In genomic region chr13:90962836-90963760, GRCm38 (mm10) we compare ENCODE assay signal across 22 mouse cellular contexts. TPM values are rescaled to one million over a fixed set of nuclear protein-coding genes. Genes with fewer than 3 reads are reported as not detected.
A peak's percentile ranks its signal among the peaks of the same experiment; 100 is the strongest.
DNase-seq lines count a peak whose midpoint lies in the region; ATAC-seq and TF ChIP-seq lines count a peak whose summit lies in the region.
"Had no signal": no experiment of that assay in that cellular context is flagged by ENCODE, and none has a peak within 500 bp of the region (broad histone marks: within the 10 kb centered on the region; RNA-seq: fewer than 3 reads in every experiment).

No protein-coding gene starts in this region.

- no peak for TF ChIP-seq POLR2A in kidney, adult 2 months (IDR thresholded peaks at IDR 0.05; ENCODE audit: low read depth, low read length)

- no peak overlapping the region for H3K9ac ChIP-seq in kidney, embryonic 16.5 days (replicated peaks; ENCODE audit: low read length)
- H3K9ac ChIP-seq: heart, embryonic 12.5 days; hindbrain, embryonic 15.5 days; limb, embryonic 12.5 days; liver, embryonic 14.5 days; midbrain, embryonic 12.5 days; neural tube, embryonic 13.5 days had no signal

- WGBS in kidney, embryonic 16.5 days, result 67% methylated on average over 10 of the region's 10 CpGs
- 50% methylated on average over 10 of the region's 10 CpGs for WGBS in kidney, adult 2 months

- no peak for TF ChIP-seq CTCF in kidney, adult 2 months (conservative IDR thresholded peaks at IDR 0.05; ENCODE audit: insufficient read depth, insufficient read length, low read depth, low read length)

- no peak overlapping the region for H3K27ac ChIP-seq in kidney, embryonic 16.5 days (ENCODE audit: low read length)
- peak overlapping the region; percentile 99 for H3K27ac ChIP-seq in kidney, adult 2 months (ENCODE audit: insufficient read depth, low read depth, low read length)
- H3K27ac ChIP-seq: hindbrain, embryonic 15.5 days; limb, embryonic 12.5 days; liver, embryonic 14.5 days; midbrain, embryonic 12.5 days; neural tube, embryonic 13.5 days had no signal

- ATAC-seq in kidney, embryonic 16.5 days (ENCODE audit: low FRiP score, low TSS enrichment), result no peak
- ATAC-seq: forebrain, embryonic 16.5 days; lung, postnatal 0 days had no signal

- no peaks in the 10 kb centered on the region for H3K36me3 ChIP-seq in kidney, embryonic 16.5 days (ENCODE audit: insufficient read depth, low read length)
- H3K36me3 ChIP-seq in kidney, adult 2 months (ENCODE audit: control insufficient read depth, insufficient read depth, low read length), result no peaks in the 10 kb centered on the region
- H3K36me3 ChIP-seq: heart, embryonic 12.5 days; hindbrain, embryonic 15.5 days; limb, embryonic 12.5 days; midbrain, embryonic 12.5 days; neural tube, embryonic 13.5 days had no signal

- 0 out of 2 replicates have a peak, but pooled peaks cover 3% of the 10 kb centered on the region for H3K4me1 ChIP-seq in kidney, embryonic 16.5 days (ENCODE audit: insufficient read depth, low read length)
- H3K4me1 ChIP-seq in kidney, adult 2 months (ENCODE audit: control insufficient read depth, insufficient read depth, low read length), result peaks cover 10% of the 10 kb centered on the region; the same call in 1 of the 2 replicates
- H3K4me1 ChIP-seq: neural tube, embryonic 13.5 days had no signal

- no peaks in the 10 kb centered on the region for H3K9me3 ChIP-seq in kidney, embryonic 16.5 days (ENCODE audit: low read length)
- H3K9me3 ChIP-seq: heart, embryonic 12.5 days; hindbrain, embryonic 15.5 days; limb, embryonic 12.5 days; midbrain, embryonic 12.5 days; neural tube, embryonic 13.5 days had no signal

- H3K4me2 ChIP-seq in kidney, embryonic 16.5 days (replicated peaks; ENCODE audit: low read depth, low read length), result no peak overlapping the region
- H3K4me2 ChIP-seq: heart, embryonic 12.5 days; hindbrain, embryonic 15.5 days; limb, embryonic 12.5 days; midbrain, embryonic 12.5 days; neural tube, embryonic 13.5 days had no signal

- no peak overlapping the region for H3K4me3 ChIP-seq in kidney, embryonic 16.5 days (ENCODE audit: low read length)
- no peak overlapping the region for H3K4me3 ChIP-seq in kidney, adult 2 months (ENCODE audit: insufficient read depth, low read depth, low read length)
- H3K4me3 ChIP-seq: heart, embryonic 12.5 days; hindbrain, embryonic 15.5 days; limb, embryonic 12.5 days; midbrain, embryonic 12.5 days; neural tube, embryonic 13.5 days had no signal

- H3K27me3 ChIP-seq in kidney, embryonic 16.5 days (ENCODE audit: insufficient read depth, low read length), result no peaks in the 10 kb centered on the region
- no peaks in the 10 kb centered on the region for H3K27me3 ChIP-seq in kidney, adult 2 months (replicated peaks; ENCODE audit: control insufficient read depth, insufficient read depth, low read length)
- H3K27me3 ChIP-seq: heart, embryonic 12.5 days; hindbrain, embryonic 15.5 days; limb, embryonic 12.5 days; midbrain, embryonic 12.5 days; neural tube, embryonic 13.5 days had no signal

- DNase-seq in kidney, adult 18-20 months, result peak; percentile 46
- peak; percentile 81 for DNase-seq in kidney, adult 2 months
- peak; percentile 19 for DNase-seq in kidney, postnatal 10 days
- peak; percentile 57 for DNase-seq in testis, postnatal 10 days (ENCODE audit: low spot score)
- no peak for DNase-seq in cerebellum, adult 18-20 months
- no peak for DNase-seq in right cerebral cortex, postnatal 25 days
- DNase-seq: adrenal gland, adult 8-10 months; cerebellum, postnatal 25 days; embryo, embryonic 11 days; heart, postnatal 36 days; right cerebral cortex, postnatal 14 days; thymus, postnatal 14 days had no signal

RNA-seq across cellular contexts. Expression of gene Rps23, which starts 40.3 kb away (rescaled TPM):
- polyA plus RNA-seq in kidney, embryonic 16.5 days (2015; fragmentation: Nextera tagmentation; extraction: Ambion mirVana), result 151 and 177 TPM in 2 replicates
- 185 and 257 TPM in 2 replicates for polyA plus RNA-seq in kidney, adult 2 months (2012; rRNA removed)

RNA-seq across cellular contexts. Expression of gene Atp6ap1l, which starts 57.9 kb away (rescaled TPM):
- not detected in 2 replicates for polyA plus RNA-seq in kidney, embryonic 16.5 days (2015; fragmentation: Nextera tagmentation; extraction: Ambion mirVana)
- 0.06 and 0.14 TPM in 2 replicates for polyA plus RNA-seq in kidney, adult 2 months (2012; rRNA removed)
- polyA plus RNA-seq: liver, embryonic 14.5 days; lung, postnatal 0 days; midbrain, embryonic 12.5 days; stomach, embryonic 16.5 days had no signal

Comparison
In these comparisons a context has a peak if more than half of its experiments do, and no peak if none do; other contexts are left out.
1. DNase-seq: peak in kidney, adult 18-20 months (single experiment), kidney, adult 2 months (single experiment), kidney, postnatal 10 days (single experiment) and testis, postnatal 10 days (single experiment); none in cerebellum, adult 18-20 months (0 of 2) and right cerebral cortex, postnatal 25 days (single experiment).